Mouse (Mus musculus) kidney, embryonic 16.5 days (tissue): ENCODE measurements around the gene Nle1. TPM values are rescaled to one million over a fixed set of nuclear protein-coding genes. Genes with fewer than 3 reads are reported as not detected.

Source experiments
- ATAC-seq: fragments of 200-750 bp; cut with Nextera tagmentation; 2 replicates; pipeline ENCODE4 v1.8.0; 2017; ENCODE audit warnings: moderate TSS enrichment; ENCODE audit not compliant: low FRiP score, low TSS enrichment
- H3K27ac ChIP-seq: fragments of 300-500 bp; sonication (generic); 2 replicates; pipeline ENCODE4 v1.5.1; 2014; ENCODE audit warnings: low read length
- H3K27me3 ChIP-seq: fragments of 300-500 bp; sonication (generic); 2 replicates; pipeline ENCODE4 v1.6.1; 2014; ENCODE audit warnings: low read length, control low read depth, mixed read lengths; ENCODE audit not compliant: insufficient read depth
- H3K36me3 ChIP-seq: fragments of 300-500 bp; sonication (generic); 2 replicates; pipeline ENCODE4 v1.6.1; 2014; ENCODE audit warnings: low read length, control low read depth, mixed read lengths; ENCODE audit not compliant: insufficient read depth
- H3K4me1 ChIP-seq: fragments of 300-500 bp; sonication (generic); 2 replicates; pipeline ENCODE4 v1.6.1; 2014; ENCODE audit warnings: low read length, control low read depth, mixed read lengths; ENCODE audit not compliant: insufficient read depth
- H3K4me2 ChIP-seq: fragments of 300-500 bp; sonication (generic); replicated peaks from 2 replicates; pipeline ENCODE4 v1.6.1; 2014; ENCODE audit warnings: low read depth, low read length
- H3K4me3 ChIP-seq: fragments of 300-500 bp; sonication (generic); 2 replicates; pipeline ENCODE4 v1.5.1; 2014; ENCODE audit warnings: mild to moderate bottlenecking, low read length
- H3K9ac ChIP-seq: fragments of 300-500 bp; sonication (generic); replicated peaks from 2 replicates; pipeline ENCODE4 v1.6.1; 2014; ENCODE audit warnings: low read length
- H3K9me3 ChIP-seq: fragments of 300-500 bp; sonication (generic); 2 replicates; pipeline ENCODE4 v1.6.1; 2016; ENCODE audit warnings: low read length, control low read depth
- WGBS: fragments of 180-500 bp; shearing (Covaris S2); extraction: QIAGEN DNeasy Blood & Tissue Kit; methylation state at CpG from one replicate; pipeline ENCODE4 v1.1.7; 2014; 5-methylcytosine and 5-hydroxymethylcytosine counted together
- polyA plus RNA-seq: library from polyadenylated mRNA; unstranded; fragments of >200 nt; fragmentation: Nextera tagmentation; extraction: Ambion mirVana; gene quantifications from 2 replicates; pipeline ENCODE4 v1.2.1, GENCODE M21; 2015

Gene Nle1
- polyA plus RNA-seq, 1 experiment from 2014 or later: 36.1 TPM

- Histone ChIP-seq H3K9me3 (no peaks in the 10 kb centered on the region), H3K4me2 (no peak overlapping the region), H3K27me3 (no peaks in the 10 kb centered on the region), H3K27ac (no peak overlapping the region), H3K4me1 (peaks cover 3% of the 10 kb centered on the region), H3K4me3 (no peak overlapping the region), H3K9ac (no peak overlapping the region), H3K36me3 (peaks cover 7% of the 10 kb centered on the region)
- WGBS: 76% methylated on average over 5 of the region's 5 CpGs
- ATAC-seq: no peak
Measured at GRCm38 (mm10) chr11:82874924-82875323, 33.3 kb downstream of the Nle1 start.

- WGBS: under 1% methylated on average over 39 of the region's 43 CpGs
Measured at GRCm38 (mm10) chr11:82871031-82871446, 37.2 kb downstream of the Nle1 start, which contains the start of gene Rffl. Rffl (minus strand) TSS chr11:82871210.

GRCm38 (mm10) chr11:82870173-82871030, 37.8 kb downstream of the Nle1 start:
- Histone ChIP-seq H3K36me3 (no peaks in the 10 kb centered on the region), H3K4me2 (peak overlapping the region; percentile 68), H3K9ac (peak overlapping the region; percentile 86), H3K27me3 (no peaks in the 10 kb centered on the region), H3K4me1 (peaks cover 15% of the 10 kb centered on the region), H3K27ac (peak overlapping the region; percentile 92), H3K4me3 (peak overlapping the region; percentile 92), H3K9me3 (no peaks in the 10 kb centered on the region)
- ATAC-seq: peak; percentile 84
- under 1% methylated on average over 36 of the region's 36 CpGs for WGBS

More at GRCm38 (mm10) chr11:82871031-82871446, 37.2 kb downstream of the Nle1 start, which contains the start of gene Rffl:
- Histone ChIP-seq H3K36me3 (no peaks in the 10 kb centered on the region), H3K9ac (peak within 1 kb of the TSS; percentile 86), H3K4me1 (peaks cover 15% of the 10 kb centered on the region), H3K9me3 (no peaks in the 10 kb centered on the region), H3K4me2 (peak within 1 kb of the TSS; percentile 68), H3K4me3 (peak within 1 kb of the TSS; percentile 92), H3K27me3 (no peaks in the 10 kb centered on the region), H3K27ac (peak within 1 kb of the TSS; percentile 92)
- peak; percentile 96 for ATAC-seq

GRCm38 (mm10) chr11:82869506-82870172, 38.6 kb downstream of the Nle1 start:
- no peaks in the 10 kb centered on the region for H3K27me3 ChIP-seq
- ATAC-seq: no peak
- 46% methylated on average over 9 of the region's 9 CpGs for WGBS
- no peaks in the 10 kb centered on the region for H3K36me3 ChIP-seq
- H3K4me1 ChIP-seq: peaks cover 15% of the 10 kb centered on the region
- H3K4me3 ChIP-seq: peak overlapping the region; percentile 92
- H3K27ac ChIP-seq: peak overlapping the region; percentile 92
- H3K9me3 ChIP-seq: no peaks in the 10 kb centered on the region
- peak overlapping the region; percentile 68 for H3K4me2 ChIP-seq
- H3K9ac ChIP-seq: peak overlapping the region; percentile 86

GRCm38 (mm10) chr11:82867956-82868355, 40.3 kb downstream of the Nle1 start:
- H3K36me3 ChIP-seq: no peaks in the 10 kb centered on the region
- H3K9ac ChIP-seq: no peak overlapping the region
- H3K4me2 ChIP-seq: no peak overlapping the region
- 82% methylated on average over 5 of the region's 5 CpGs for WGBS
- no peaks in the 10 kb centered on the region for H3K9me3 ChIP-seq
- no peak overlapping the region for H3K27ac ChIP-seq
- no peak overlapping the region for H3K4me3 ChIP-seq
- no peak for ATAC-seq
- H3K27me3 ChIP-seq: no peaks in the 10 kb centered on the region
- H3K4me1 ChIP-seq: peaks cover 15% of the 10 kb centered on the region

GRCm38 (mm10) chr11:82866850-82867564, 41.2 kb downstream of the Nle1 start:
- Histone ChIP-seq H3K9me3 (no peaks in the 10 kb centered on the region), H3K27ac (no peak overlapping the region), H3K4me3 (no peak overlapping the region), H3K27me3 (no peaks in the 10 kb centered on the region), H3K9ac (no peak overlapping the region), H3K36me3 (no peaks in the 10 kb centered on the region), H3K4me1 (peaks cover 19% of the 10 kb centered on the region), H3K4me2 (no peak overlapping the region)
- no peak for ATAC-seq
- 38% methylated on average over 7 of the region's 7 CpGs for WGBS

GRCm38 (mm10) chr11:82865957-82866356, 42.3 kb downstream of the Nle1 start:
- no peak for ATAC-seq
- Histone ChIP-seq H3K9me3 (no peaks in the 10 kb centered on the region), H3K36me3 (no peaks in the 10 kb centered on the region), H3K4me1 (peaks cover 29% of the 10 kb centered on the region), H3K4me2 (no peak overlapping the region), H3K27ac (no peak overlapping the region), H3K4me3 (no peak overlapping the region), H3K27me3 (no peaks in the 10 kb centered on the region), H3K9ac (no peak overlapping the region)
- WGBS: 78% methylated on average over 10 of the region's 10 CpGs

GRCm38 (mm10) chr11:82863488-82863931, 44.7 kb downstream of the Nle1 start:
- 71% methylated on average over 4 of the region's 4 CpGs for WGBS

GRCm38 (mm10) chr11:82863059-82863458, 45.2 kb downstream of the Nle1 start:
- ATAC-seq: no peak
- H3K9me3 ChIP-seq: no peaks in the 10 kb centered on the region
- no peaks in the 10 kb centered on the region for H3K27me3 ChIP-seq
- H3K27ac ChIP-seq: no peak overlapping the region
- no peaks in the 10 kb centered on the region; the same call in 1 of the 2 replicates for H3K36me3 ChIP-seq
- H3K9ac ChIP-seq: no peak overlapping the region
- 81% methylated on average over 2 of the region's 2 CpGs for WGBS
- H3K4me1 ChIP-seq: peaks cover 14% of the 10 kb centered on the region
- no peak overlapping the region for H3K4me3 ChIP-seq
- H3K4me2 ChIP-seq: no peak overlapping the region

More at GRCm38 (mm10) chr11:82863488-82863931, 44.7 kb downstream of the Nle1 start:
- Histone ChIP-seq H3K4me3 (no peak overlapping the region), H3K27ac (no peak overlapping the region), H3K27me3 (no peaks in the 10 kb centered on the region), H3K36me3 (no peaks in the 10 kb centered on the region; the same call in 1 of the 2 replicates), H3K9me3 (no peaks in the 10 kb centered on the region), H3K9ac (no peak overlapping the region), H3K4me1 (peaks cover 16% of the 10 kb centered on the region), H3K4me2 (no peak overlapping the region)
- no peak for ATAC-seq
